Mouse (Mus musculus) thymus, postnatal 4 days (tissue): ENCODE measurements around the gene Cbx7.
"Not testable (repeated sequence)": the region's sequence is repeated elsewhere in the genome, so short reads cannot be mapped to it uniquely, and the experiment has no call there.

ENCODE experiments used
- DNase-seq: peaks from one replicate; pipeline ENCODE4 v3.0.0; 2021

Cbx7 gene

GRCm38 (mm10) chr15:79918485-79918884 lies 52.4 kb downstream of the Cbx7 start:
- no peak for DNase-seq

DNA sequence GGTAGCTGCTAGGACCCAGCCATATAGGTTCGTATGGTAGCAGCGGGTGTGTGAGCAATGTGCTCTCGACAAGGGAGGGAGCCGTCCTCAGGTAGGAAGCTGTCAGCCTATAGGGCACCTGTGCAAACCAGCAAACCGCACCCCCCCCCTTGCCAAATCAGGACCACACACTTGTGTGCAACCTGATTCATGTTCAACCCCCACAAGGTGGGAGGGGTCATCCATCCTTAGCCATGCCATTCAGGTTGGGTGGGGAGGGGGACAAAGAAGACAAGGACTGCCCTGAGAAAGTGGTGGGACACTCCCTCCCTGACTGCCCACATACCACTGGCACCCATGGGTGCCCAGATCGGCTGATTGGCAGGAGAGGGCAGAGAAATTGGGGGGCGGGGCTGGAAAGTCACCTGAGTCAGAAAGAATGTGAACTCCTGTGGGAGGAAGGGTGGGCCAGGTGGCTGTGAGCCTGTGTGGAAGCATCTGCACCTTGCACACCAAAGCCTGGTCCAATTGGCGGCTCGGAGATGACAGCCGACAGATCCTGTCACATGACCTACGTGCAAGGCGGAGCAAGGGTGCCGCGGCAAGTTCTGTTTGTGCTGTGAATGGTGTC lies 53.7 kb downstream of the Cbx7 start:
- no peak for DNase-seq

DNA sequence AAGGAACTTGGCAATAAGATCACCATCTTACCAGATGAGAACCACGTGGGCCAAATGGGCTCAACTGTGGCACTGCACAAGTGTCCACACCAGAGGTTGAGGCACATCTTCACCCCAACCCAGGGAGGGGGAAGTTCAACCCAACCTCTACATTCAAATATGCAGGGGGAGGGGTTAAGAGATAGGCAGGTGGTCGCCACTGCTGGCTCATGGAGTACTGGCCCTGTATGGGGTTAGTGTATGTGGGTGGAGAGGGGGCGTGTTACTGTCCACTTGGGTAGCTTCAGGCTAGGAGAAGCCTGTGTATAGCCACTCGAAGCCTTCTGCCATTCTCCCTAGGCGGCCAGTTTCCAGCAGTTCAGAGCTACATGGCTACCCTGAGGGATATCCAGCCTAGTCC lies 54.8 kb downstream of the Cbx7 start:
- DNase-seq = no peak

- no peak for DNase-seq
Measured at GRCm38 (mm10) chr15:79914357-79914756, 56.6 kb downstream of the Cbx7 start.

GRCm38 (mm10) chr15:79913761-79914346 lies 57.1 kb downstream of the Cbx7 start:
- DNase-seq = no peak

GRCm38 (mm10) chr15:79911339-79911738 lies 59.6 kb downstream of the Cbx7 start:
- DNase-seq = no peak

DNA sequence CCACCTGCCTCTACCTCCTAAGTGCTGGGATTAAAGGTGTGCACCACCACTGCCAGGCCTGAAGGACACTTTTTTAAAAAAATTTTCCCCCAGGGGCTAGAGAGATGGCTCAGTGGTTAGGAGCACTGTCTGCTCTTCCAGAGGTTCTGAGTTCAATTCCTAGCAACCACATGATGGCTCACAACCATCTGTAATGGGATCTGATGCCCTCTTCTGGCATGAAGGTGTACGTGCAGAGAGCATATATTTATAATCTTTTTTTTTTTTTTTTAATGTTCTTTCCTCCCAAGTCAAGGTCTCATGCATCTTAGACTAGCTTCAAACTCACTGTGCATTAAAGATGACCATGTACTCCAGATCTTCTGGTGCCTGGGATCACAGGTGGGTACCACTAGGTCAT lies 60.1 kb downstream of the Cbx7 start:
- DNase-seq = not testable (repeated sequence)

DNA sequence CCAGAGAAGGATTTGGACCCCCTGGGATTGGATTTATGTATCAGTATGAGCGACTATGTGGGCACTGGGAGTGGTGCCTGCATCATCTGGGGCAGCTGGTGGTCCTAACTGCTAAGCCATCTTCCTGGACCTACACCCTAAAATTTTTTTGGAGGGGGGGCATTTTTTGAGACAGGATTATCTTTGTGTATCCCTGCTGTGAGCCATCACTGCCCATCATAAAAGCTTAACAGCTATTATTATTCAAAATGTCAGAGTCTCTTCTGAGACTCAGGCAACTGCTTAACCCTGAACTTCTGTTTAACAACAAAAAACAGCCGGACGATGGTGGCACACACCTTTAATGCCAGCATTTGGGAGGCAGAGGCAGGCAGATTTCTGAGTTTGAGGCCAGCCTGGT lies 61.9 kb downstream of the Cbx7 start:
- not testable (repeated sequence) for DNase-seq

DNA sequence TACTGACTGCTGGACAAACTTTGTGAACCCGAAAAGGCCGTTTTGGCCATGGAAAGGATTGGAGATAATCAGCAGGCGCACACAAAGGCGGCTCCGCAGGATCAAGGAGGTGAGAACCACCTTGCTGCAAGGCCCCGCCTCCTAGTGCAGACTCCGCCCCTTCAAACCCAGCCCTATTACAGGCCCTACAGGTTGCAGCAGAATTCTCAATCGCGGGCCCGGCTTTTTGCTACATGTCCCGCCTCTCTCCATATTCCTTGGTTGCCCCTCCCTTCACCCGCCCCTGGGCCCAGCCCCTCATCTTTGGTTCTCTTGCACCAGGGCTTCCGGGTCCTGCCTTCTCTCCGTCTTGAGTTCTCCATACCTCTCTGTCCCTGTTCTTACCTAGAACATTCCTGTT lies 64.1 kb downstream of the Cbx7 start:
- DNase-seq = no peak

DNA sequence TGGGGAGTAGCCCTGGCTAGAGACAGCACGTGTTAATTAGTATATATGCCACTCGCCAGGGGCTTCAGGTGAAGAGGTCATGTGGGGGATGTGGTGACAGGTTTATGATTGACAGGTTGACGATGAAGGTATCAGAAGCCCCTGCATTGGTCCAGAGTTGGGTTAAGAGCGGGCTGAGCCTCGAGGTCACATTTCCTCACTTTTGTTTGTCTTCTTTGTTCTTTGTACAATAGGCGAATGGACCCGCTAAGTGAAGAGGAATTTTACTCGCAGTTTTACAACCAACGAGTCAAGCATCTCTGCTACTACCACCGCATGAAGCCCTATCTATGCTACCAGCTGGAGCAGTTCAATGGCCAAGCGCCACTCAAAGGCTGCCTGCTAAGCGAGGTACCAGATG lies 65.7 kb downstream of the Cbx7 start:
- DNase-seq = no peak

DNA sequence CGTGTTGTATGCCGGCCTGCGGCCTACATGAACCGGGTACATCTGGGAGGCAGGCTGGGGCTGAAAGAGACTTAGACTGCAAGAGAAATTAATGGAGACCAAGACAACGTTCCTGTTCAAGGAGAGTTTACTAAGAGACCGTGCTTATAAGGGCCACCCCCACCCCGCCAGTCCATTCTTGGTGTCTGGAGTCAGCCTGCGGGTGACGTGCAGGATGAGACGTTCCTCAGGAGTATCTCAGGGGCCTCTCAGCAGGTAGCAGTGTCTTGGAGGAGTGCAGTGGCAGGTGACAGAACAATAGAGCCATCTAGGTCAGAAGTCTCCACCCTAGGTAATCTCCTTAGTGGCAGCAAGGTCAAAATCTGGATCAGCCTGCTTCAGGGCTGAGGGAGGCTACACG lies 66.2 kb downstream of the Cbx7 start:
- DNase-seq = not testable (repeated sequence)

- no peak for DNase-seq
Measured at GRCm38 (mm10) chr15:79903963-79904362, 67.0 kb downstream of the Cbx7 start.

DNA sequence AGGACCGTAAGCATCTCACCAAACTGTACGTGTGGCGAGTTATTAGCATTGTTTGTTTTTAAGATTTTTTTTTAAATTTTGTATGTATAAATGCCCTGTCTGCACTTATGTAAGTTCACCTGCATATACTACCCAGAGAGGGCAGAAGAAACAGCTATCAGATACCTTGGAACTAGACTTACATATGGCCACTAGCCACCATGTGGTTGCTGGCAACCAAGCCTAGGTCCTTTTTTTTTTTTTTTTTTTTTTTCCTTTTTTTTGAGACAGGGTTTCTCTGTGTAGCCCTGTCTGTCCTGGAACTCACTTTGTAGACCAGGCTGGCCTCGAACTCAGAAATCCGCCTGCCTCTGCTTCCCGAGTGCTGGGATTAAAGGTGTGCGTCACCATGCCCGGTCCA lies 67.8 kb downstream of the Cbx7 start:
- DNase-seq = not testable (repeated sequence)

GRCm38 (mm10) chr15:79901399-79901798 lies 69.5 kb downstream of the Cbx7 start:
- DNase-seq = no peak

DNA sequence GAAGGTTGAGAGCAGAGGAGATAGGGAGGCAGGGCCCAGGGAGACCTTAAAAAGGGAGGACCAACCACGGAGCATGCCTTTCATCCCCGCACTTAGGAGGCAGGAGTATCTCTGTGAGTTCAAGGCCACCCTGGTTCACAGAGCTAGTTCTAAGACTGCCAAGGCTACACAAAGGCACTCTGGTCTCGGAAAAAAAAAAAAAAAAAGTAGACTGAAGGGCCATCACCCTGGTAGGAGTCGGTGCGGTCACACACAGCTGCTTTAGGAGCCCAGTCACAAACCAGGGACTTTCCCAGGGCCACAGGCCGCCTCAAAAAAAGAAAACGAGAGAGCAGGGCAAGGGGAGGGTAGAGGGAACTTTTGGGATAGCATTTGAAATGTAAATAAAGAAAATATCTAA lies 70.2 kb downstream of the Cbx7 start:
- DNase-seq = no peak

DNA sequence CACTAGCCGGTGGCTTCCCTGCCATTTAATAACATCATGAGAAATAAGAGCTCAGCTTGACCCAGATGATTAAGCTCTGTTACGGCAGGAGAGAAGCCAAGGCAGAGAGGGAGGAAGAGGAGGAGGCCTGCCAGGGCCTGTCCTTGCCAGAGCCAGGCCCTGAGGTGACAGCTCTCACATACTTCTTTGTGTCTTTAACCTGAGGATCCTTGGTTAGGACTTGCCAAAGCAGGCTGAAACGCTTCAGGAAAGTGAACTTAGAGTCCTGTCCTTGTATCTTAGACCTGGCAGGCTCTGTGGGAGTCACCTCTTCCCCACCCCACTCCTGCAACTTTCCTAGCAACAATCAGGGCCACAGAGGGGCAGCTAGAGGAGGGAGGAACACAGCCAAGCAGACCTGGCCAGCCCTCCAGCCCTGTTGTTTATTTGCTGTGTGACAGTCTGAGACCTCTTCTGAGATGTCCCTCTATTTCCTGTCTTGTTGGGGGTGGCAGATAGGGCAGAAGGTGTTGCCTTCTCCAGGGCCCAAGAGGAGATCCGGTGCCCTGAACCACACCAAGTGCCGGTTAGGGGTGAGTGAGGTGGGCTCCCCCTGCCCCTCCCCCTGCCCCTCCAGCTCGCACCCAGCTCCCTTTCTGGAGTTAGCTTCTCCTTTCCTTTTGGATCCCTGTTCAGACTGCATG lies 71.0 kb downstream of the Cbx7 start:
- no peak for DNase-seq

GRCm38 (mm10) chr15:79898988-79899387 lies 71.9 kb downstream of the Cbx7 start:
- no peak for DNase-seq

DNA sequence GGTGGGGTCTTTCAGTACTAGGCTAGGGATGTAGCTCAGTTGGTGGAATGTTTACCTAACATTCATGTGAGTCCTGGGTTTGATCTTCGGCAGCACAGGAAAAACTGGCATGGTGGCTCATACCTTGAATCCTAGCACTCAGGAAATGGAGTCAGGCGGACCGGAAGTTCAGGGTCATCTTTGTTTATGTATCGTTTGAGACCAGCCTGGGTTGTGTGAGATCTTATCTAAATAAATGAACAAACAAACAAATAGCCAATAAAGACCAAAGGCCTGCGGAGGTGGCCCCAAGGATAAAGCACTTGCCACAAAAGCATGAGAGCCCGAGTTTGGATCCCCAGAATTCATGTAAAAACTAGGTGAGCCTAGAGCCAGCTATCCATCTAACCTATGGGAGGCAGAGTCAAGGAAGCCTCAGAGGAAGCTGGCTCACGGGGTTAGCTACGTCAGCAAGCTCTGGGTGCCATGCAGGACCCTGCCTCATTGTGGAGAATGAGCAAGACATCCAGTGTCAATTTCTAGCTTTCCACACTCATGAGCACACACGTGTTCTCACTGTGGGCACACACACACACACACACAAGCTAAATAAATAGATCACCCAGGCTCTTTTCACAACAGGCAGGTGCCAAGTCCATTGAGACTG lies 74.7 kb downstream of the Cbx7 start:
- DNase-seq = no peak

GRCm38 (mm10) chr15:79895221-79896079 lies 75.5 kb downstream of the Cbx7 start:
- not testable (repeated sequence) for DNase-seq

DNA sequence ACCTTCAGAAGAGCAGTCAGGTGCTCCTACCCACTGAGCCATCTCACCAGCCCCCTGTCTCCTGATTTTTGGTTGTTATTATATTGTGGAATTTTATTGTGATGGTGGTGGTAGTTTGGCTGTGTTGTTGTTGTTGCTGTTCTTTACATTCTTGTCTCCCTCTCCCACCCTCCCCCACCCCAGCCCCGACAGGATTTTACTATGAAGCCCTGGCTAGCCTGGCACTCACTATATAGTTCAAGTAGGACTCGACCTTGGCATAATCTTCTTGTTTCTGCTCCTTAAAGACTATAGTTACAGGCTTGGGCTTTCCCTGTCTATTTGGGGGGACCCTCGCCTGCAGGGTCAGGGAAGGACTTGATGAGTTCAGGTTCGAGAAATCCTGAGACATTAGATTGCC lies 76.6 kb downstream of the Cbx7 start:
- no peak for DNase-seq

- DNase-seq = no peak
Measured at GRCm38 (mm10) chr15:79893824-79894123, 77.1 kb downstream of the Cbx7 start.

DNA sequence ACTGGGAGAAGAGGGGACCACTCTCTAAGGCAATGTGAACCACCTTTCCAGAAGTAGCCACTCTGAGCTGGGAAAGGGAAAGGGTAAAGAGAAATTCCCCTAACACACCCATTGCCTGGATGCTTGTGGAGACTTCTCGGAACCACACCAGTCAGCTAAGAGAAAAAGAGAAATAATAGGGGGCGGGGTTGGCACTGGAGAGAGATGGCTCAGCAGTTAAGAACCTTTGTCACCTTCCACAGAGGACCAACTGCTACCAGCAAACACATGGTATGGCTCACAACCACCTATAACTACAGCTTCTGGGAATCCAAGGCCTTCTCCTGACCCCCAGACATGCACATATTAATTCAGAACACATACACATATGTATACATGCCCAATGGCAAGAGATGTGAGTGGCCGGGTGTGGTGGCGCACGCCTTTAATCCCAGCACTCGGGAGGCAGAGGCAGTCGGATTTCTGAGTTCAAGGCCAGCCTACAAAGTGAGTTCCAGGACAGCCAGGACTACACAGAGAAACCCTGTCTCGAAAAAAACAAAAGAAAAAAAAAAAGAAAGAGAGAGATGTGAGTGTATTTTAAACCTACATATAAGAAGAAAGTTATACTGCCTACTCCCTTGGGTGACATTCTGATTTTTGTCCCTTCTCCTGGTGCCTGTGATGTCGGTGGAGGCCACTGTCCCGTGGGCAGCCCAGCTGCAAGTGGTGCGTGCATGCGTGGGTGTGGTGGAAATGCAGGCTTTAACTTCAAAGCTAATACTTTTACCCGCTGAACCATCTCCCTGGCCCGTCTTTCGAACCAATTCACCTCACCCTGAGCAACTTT lies 77.7 kb downstream of the Cbx7 start:
- no peak for DNase-seq

- peak; percentile 73 for DNase-seq
Measured at GRCm38 (mm10) chr15:79892213-79892541, 78.7 kb downstream of the Cbx7 start.
